Mouse (Mus musculus) liver, postnatal 0 days (tissue): ENCODE results near the gene Antxr2.

ENCODE experiments used
- CTCF ChIP-seq: sonication (generic); IDR thresholded peaks from 2 replicates; pipeline ENCODE4 v1.5.1; 2016; ENCODE audit warnings: antibody characterized with exemption, low read depth
- EP300 ChIP-seq: IDR thresholded peaks from 2 replicates; pipeline ENCODE4 v1.6.1; 2016; ENCODE audit warnings: antibody characterized with exemption, low read depth, mild to moderate bottlenecking

DNA sequence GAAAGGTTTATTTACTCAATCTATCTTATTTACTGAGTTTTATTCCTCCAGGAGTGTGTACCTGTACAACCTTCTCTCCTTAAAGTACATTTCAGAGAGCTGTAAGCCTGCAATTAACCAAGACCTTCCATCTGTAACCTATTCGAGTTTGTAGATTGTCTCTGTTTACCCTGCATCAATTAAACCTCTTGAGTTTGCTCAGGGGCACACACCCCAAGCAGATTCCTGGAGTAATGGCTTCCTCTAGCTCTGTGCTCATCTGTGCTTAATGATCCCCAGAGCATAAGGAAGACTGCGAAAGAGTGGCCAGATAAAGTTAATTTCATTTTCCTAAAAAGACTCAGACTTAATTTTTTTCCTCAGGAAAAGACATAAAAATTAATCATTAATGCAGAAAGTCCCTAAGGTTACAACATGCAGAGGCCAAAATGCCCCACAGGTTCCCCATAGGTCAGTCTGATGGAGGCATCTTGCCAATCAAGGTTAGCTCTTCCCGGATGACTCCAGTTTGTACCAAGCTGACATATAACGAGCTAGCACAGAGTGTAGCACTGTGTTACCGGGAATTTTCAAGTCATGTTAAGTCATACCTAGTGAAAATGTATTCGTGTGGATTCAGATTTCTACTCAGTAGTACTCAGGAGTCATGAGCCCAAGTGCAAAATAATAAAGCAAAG is 34.2 kb downstream of the Antxr2 start:
- TF ChIP-seq CTCF (no peak), EP300 (no peak)
